Mouse (Mus musculus) C2C12 (cell line): ENCODE measurements at regions not wholly inside any gene's neighbourhood (a gene's known extent, or its start where the extent isn't known, plus 50 kb on each side); places are given as distances from the start of the nearest gene placed in this dataset.

Experiments
- CEBPB ChIP-seq: IDR thresholded peaks from one replicate; pipeline ENCODE4 v1.6.1; 2011; ENCODE audit warnings: low read depth, mild to moderate bottlenecking, control low read depth, moderate library complexity
- CTCF ChIP-seq: IDR thresholded peaks from one replicate; pipeline ENCODE4 v1.5.1; 2011; ENCODE audit not compliant: control insufficient read depth, insufficient read depth, insufficient read length
- MAX ChIP-seq: IDR thresholded peaks from one replicate; pipeline ENCODE4 v1.6.1; 2011; ENCODE audit warnings: mild to moderate bottlenecking, control low read depth
- MYOD1 ChIP-seq: IDR thresholded peaks from one replicate; pipeline ENCODE4 v1.6.1; 2011; ENCODE audit warnings: low read depth; ENCODE audit not compliant: control insufficient read depth, insufficient read length
- MYOG ChIP-seq: IDR thresholded peaks from one replicate; pipeline ENCODE4 v1.6.1; 2011; ENCODE audit not compliant: control insufficient read depth, insufficient read length; ENCODE audit errors: extremely low read depth
- USF1 ChIP-seq: IDR thresholded peaks from one replicate; pipeline ENCODE4 v1.6.1; 2011; ENCODE audit warnings: low read depth, mild to moderate bottlenecking, control low read depth, moderate library complexity

DNA sequence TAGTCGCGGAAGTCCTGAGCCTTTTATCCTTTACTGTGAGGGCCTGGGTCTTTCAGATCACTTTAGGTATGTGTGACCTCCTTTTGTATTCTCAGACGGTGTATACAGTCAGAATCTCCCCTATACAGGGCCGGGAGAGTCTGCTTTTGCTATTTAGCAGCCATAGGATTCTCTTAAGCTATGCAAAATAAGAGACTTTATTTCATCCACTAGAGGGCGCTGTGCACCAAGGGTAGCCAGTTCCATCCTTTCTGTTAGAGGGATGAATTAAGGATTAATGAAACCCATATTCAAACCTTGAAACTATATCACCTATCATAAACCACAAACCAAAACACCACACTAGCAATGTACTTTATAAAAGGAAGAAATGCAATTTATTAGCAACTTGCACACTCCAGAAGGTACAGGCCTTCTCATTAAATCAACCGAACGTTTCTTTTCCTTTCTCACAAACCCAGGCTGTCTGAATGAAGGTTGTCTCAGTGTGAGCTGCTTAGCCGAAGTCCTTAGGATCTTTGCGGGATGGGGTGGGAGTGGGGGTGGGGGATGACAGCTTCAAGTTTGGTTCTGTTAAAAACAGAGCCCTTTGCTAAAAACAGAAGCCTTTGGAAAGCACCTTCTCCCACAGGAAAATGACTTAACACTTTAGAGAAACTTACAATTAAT is 116.8 kb upstream of the Tmpo start:
- no peak for TF ChIP-seq MYOD1
- no peak for TF ChIP-seq CTCF
- no peak for TF ChIP-seq MAX
- TF ChIP-seq MYOG: no peak
- no peak for TF ChIP-seq CEBPB
- no peak for TF ChIP-seq USF1
